Mouse (Mus musculus) hindbrain, postnatal 0 days (tissue): ENCODE data around the gene Fgf14. TPM values are rescaled to one million over a fixed set of nuclear protein-coding genes. Genes with fewer than 3 reads are reported as not detected.
"Not testable (repeated sequence)": the region's sequence is repeated elsewhere in the genome, so short reads cannot be mapped to it uniquely, and the experiment has no call there.

Experiments
- ATAC-seq: fragments of 200-750 bp; cut with Nextera tagmentation; 2 replicates; pipeline ENCODE4 v1.8.0; 2017; ENCODE audit warnings: mild to moderate bottlenecking, moderate TSS enrichment, moderate library complexity
- DNase-seq: peaks from one replicate; pipeline ENCODE4 v3.0.0-alpha.2; 2015; ENCODE audit warnings: low spot score
- H3K27ac ChIP-seq: fragments of 300-500 bp; sonication (generic); 2 replicates; pipeline ENCODE4 v1.5.1; 2014; ENCODE audit warnings: mild to moderate bottlenecking
- H3K27me3 ChIP-seq: fragments of 300-500 bp; sonication (generic); 2 replicates; pipeline ENCODE4 v1.6.1; 2014; ENCODE audit warnings: low read length, mixed read lengths; ENCODE audit not compliant: insufficient read depth
- H3K36me3 ChIP-seq: fragments of 300-500 bp; sonication (generic); 2 replicates; pipeline ENCODE4 v1.6.1; 2014; ENCODE audit warnings: low read length, mixed read lengths; ENCODE audit not compliant: insufficient read depth
- H3K4me1 ChIP-seq: fragments of 300-500 bp; sonication (generic); 2 replicates; pipeline ENCODE4 v1.6.1; 2014; ENCODE audit warnings: antibody characterized with exemption, low read length, mixed read lengths; ENCODE audit not compliant: insufficient read depth
- H3K4me2 ChIP-seq: fragments of 300-500 bp; sonication (generic); 2 replicates; pipeline ENCODE4 v1.6.1; 2014; ENCODE audit warnings: low read depth, mild to moderate bottlenecking, low read length, moderate library complexity, mixed read lengths
- H3K4me3 ChIP-seq: fragments of 300-500 bp; sonication (generic); 2 replicates; pipeline ENCODE4 v1.5.1; 2014; ENCODE audit warnings: low read length
- H3K9ac ChIP-seq: fragments of 300-500 bp; sonication (generic); replicated peaks from 2 replicates; pipeline ENCODE4 v1.6.1; 2014; ENCODE audit warnings: mild to moderate bottlenecking, low read length, moderate library complexity, mixed read lengths
- H3K9me3 ChIP-seq: fragments of 300-500 bp; sonication (generic); 2 replicates; pipeline ENCODE4 v1.6.1; 2016; ENCODE audit warnings: low read length, mixed read lengths
- CTCF ChIP-seq: IDR thresholded peaks from 2 replicates; pipeline ENCODE4 v1.5.1; 2016; ENCODE audit warnings: antibody characterized with exemption, control low read depth, low read depth
- WGBS: fragments of 180-500 bp; shearing (Covaris S2); extraction: QIAGEN DNeasy Blood & Tissue Kit; methylation state at CpG from one replicate; pipeline ENCODE4 v1.1.7; 2014; 5-methylcytosine and 5-hydroxymethylcytosine counted together
- polyA plus RNA-seq: library from polyadenylated mRNA; unstranded; fragments of >200 nt; fragmentation: Nextera tagmentation; extraction: Ambion mirVana; gene quantifications from 2 replicates; pipeline ENCODE4 v1.2.1, GENCODE M21; 2015
- total RNA-seq: library from RNA; depleted of rRNA; stranded (reverse); fragments of >200 nt; gene quantifications from 2 replicates; pipeline ENCODE4 v1.2.3, GENCODE M21; 2014

The Fgf14 gene
- total and polyA plus RNA-seq, 2 experiments from 2014 or later = 32.5 to 41.0 TPM

DNA sequence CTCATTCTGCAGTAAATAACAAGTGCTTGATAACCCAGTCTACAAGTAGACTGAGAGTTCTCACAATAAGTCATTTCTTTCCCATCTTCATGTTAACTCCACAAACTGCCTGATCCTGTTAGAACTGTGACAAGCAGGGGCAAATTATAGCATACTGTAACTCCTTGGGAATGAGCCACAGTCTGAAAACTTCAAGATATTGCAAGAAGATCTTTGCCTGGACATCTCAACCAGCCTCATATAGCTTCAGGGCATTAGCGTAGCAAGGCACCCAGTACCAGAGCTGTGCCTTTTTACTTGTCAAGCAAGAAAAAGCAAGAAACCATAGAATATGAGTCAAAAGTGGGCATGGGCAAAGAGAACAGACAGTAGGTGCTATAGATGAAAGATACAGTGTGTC lies 188.0 kb downstream of the Fgf14 start:
- Histone ChIP-seq H3K27ac (no peak overlapping the region), H3K9ac (no peak overlapping the region), H3K4me3 (no peak overlapping the region), H3K27me3 (no peaks in the 10 kb centered on the region), H3K36me3 (no peaks in the 10 kb centered on the region), H3K9me3 (no peaks in the 10 kb centered on the region), H3K4me2 (no peak overlapping the region), H3K4me1 (no peaks in the 10 kb centered on the region)
- ATAC-seq (no peak), DNase-seq (no peak)
- 94% methylated on average over 1 of the region's 1 CpGs for WGBS
- no peak for TF ChIP-seq CTCF

DNA sequence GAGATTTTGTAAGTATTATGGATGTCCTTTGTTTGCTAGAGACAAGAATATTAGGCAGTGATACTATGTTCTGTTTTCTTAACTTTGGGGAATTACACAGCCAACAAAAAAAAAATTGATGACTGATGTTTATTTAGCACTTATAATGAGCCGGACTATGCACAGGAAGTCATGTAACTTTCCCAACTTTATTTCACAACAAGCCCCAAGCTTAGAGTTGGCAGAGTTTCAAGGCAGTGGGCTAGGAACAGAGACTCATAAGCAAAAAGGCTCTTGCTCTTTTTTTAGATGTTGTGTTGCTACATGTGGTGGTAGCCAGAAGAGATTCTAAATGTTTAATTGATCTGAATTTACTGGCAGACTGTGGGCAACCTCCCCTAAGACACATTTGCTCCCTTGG lies 191.7 kb downstream of the Fgf14 start:
- Histone ChIP-seq H3K4me3 (no peak overlapping the region), H3K27ac (no peak overlapping the region), H3K9ac (no peak overlapping the region), H3K36me3 (no peaks in the 10 kb centered on the region), H3K4me2 (no peak overlapping the region), H3K4me1 (no peaks in the 10 kb centered on the region), H3K9me3 (no peaks in the 10 kb centered on the region), H3K27me3 (no peaks in the 10 kb centered on the region)
- WGBS = 84% methylated on average over 1 of the region's 1 CpGs
- ATAC-seq (no peak), DNase-seq (no peak)
- TF ChIP-seq CTCF = no peak

DNA sequence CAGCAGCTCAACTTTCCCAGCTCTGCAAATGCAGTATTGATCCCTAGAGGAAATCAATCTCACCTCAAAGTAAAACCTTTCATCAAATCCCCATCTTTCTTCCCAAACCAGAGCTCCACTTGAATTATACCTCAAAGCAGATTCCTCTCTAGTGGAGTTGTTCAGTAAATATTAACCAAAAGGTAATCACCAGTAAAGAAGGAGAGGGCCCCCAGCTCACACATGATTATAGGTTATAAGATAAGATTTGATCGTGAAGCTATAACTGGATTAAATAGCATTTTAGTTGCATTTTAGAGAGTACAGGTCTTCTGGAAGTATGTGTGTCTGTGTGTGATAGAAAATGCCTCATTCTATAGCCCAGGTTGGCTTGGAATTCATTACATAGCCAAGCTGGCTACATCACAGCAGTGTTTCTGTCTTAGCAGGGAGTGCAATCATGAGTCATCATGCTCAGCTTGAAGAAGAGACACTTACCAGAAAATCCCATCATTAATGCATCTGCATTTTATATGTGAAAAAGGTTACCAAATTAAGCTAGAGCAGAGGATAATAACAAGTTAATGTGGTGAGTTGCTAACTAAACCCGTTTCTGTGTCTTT lies 202.8 kb downstream of the Fgf14 start:
- no peaks in the 10 kb centered on the region for H3K4me1 ChIP-seq

DNA sequence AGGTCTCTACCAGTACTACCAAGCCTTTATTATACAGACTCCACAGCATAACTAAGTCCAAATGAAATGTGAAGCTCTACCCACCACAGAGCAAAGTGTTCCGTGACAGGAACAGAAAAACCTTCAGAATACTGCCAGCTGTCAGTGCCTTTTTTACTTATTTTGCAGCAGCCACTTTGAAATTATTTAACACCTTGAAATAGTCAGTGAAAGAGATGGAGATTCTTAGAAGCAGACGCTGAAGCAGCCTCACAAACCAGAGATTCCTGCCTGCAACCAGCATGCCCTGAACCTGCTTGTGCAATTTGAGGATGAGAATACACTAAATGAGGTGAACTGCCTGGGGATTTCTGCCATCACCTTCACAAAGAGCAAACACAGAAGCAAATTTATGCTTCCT lies 206.0 kb downstream of the Fgf14 start:
- H3K9me3 ChIP-seq = no peaks in the 10 kb centered on the region
- H3K4me1 ChIP-seq = no peaks in the 10 kb centered on the region
- 76% methylated on average over 2 of the region's 2 CpGs for WGBS
- no peak overlapping the region for H3K9ac ChIP-seq
- H3K4me3 ChIP-seq = no peak overlapping the region
- no peaks in the 10 kb centered on the region for H3K27me3 ChIP-seq
- TF ChIP-seq CTCF = no peak
- no peak overlapping the region for H3K4me2 ChIP-seq
- no peaks in the 10 kb centered on the region for H3K36me3 ChIP-seq
- H3K27ac ChIP-seq = no peak overlapping the region
- DNase-seq (no peak), ATAC-seq (no peak)

More for the DNA sequence above, 202.8 kb downstream of the Fgf14 start:
- no peak for TF ChIP-seq CTCF
- Histone ChIP-seq H3K4me2 (no peak overlapping the region), H3K9me3 (no peaks in the 10 kb centered on the region), H3K27me3 (no peaks in the 10 kb centered on the region), H3K4me3 (no peak overlapping the region), H3K27ac (no peak overlapping the region), H3K36me3 (no peaks in the 10 kb centered on the region), H3K9ac (no peak overlapping the region)
- ATAC-seq (no peak), DNase-seq (no peak)
- WGBS = 75% methylated on average over 2 of the region's 2 CpGs

DNA sequence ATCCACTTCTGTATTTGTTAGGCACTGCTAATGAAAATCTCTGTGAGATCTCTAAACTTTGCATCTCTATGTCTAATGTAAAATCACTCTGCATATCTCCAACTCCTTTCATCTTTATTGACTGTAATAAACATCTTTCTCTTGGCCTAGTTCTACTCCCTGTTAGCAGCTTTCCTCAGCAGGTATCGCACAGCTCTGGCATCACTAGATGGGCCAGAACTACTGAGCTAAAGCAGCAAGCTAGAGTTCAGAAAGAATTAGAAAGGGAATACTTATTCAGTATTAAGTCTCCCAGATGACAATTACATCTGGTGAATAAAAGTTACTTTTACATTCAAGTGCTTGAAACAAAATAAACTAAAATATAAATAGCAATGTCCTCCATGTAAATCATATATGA lies 221.8 kb downstream of the Fgf14 start:
- ATAC-seq (no peak), DNase-seq (no peak)
- WGBS = 94% methylated on average over 1 of the region's 1 CpGs
- Histone ChIP-seq H3K4me2 (no peak overlapping the region), H3K27me3 (no peaks in the 10 kb centered on the region), H3K9me3 (no peaks in the 10 kb centered on the region), H3K9ac (no peak overlapping the region), H3K36me3 (no peaks in the 10 kb centered on the region), H3K27ac (no peak overlapping the region), H3K4me1 (no peaks in the 10 kb centered on the region), H3K4me3 (no peak overlapping the region)
- no peak for TF ChIP-seq CTCF

DNA sequence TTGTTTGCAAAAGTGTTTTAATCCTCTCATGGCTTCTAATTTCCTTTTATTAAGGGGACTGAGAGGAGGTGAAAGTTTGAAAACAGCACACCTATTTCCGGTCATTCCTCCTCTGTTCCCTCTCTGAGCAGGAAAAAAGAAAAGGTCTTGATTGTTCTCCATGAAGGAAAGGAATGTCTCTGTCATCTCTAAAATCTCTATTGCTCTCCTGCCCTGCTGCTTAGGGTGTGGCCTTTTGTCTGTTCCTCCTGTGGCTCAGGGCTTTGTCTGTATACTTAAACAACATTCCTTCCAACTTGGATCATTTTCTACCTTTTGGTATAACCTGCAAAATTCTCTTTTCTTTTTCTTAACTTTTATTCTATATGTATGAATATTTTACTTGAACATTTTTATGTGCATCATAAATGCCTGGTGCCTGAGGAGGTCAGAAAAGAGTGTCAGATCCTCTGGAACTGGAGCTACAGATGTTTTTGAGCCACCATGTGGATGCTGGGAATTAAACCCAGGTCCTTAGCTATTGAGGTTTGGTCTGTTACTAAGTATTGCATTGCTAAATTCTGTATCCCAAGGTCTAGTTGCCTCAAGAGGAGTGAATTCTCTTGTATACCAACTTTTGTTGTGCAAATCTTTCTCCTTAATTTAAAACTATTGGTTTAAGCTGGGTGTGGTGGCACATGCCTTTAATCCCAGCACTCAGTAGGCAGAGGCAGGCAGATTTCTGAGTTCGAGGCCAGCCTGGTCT lies 230.7 kb downstream of the Fgf14 start:
- H3K27me3 ChIP-seq = no peaks in the 10 kb centered on the region
- H3K36me3 ChIP-seq = no peaks in the 10 kb centered on the region
- DNase-seq (no peak), ATAC-seq (no peak)
- WGBS = 77% methylated on average over 2 of the region's 2 CpGs
- no peak overlapping the region for H3K9ac ChIP-seq
- no peaks in the 10 kb centered on the region for H3K4me1 ChIP-seq
- no peak for TF ChIP-seq CTCF
- H3K4me3 ChIP-seq = no peak overlapping the region
- H3K9me3 ChIP-seq = no peaks in the 10 kb centered on the region
- no peak overlapping the region for H3K27ac ChIP-seq
- H3K4me2 ChIP-seq = no peak overlapping the region

DNA sequence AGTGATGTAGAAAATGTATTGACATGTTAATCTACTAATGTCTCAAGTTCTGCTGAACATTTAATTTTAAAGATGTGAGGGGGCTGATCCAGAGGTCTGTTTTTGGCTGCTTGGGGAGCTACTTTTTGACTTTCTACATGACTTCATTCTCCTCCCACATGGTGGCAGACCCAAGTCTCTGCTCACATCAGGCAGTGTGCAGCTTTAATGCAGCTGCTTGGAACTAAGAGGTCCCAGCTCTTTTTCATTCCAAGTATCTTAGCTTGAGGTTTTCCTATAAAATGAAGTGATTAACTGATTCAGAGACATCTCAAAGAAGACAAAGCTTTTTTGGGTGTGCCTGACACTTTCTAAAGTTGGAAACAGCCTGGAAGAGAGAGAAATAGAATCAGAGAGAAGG lies 232.1 kb downstream of the Fgf14 start:
- ATAC-seq (no peak), DNase-seq (no peak)
- Histone ChIP-seq H3K36me3 (no peaks in the 10 kb centered on the region), H3K4me1 (no peaks in the 10 kb centered on the region), H3K9me3 (no peaks in the 10 kb centered on the region), H3K27me3 (no peaks in the 10 kb centered on the region), H3K27ac (no peak overlapping the region), H3K4me3 (no peak overlapping the region), H3K9ac (no peak overlapping the region), H3K4me2 (no peak overlapping the region)
- no peak for TF ChIP-seq CTCF

DNA sequence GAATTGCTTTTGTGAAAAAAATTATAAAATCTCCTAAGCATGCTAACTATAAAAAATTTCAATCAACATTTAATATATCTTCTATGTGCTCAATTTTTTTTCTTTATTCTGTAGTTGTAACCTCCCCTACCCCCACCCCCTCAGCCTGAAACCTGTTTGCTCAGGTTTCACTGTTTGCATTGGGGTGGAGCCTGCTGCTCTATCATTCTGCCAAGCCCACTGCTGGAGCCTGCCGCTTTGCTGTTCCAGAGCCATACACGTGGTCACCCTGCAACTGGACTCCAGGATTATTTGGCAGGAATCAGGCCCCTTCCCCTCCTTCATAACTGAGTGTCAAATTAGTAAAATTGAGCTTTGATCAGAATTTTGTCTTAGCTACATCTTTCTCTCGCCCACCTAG lies 237.6 kb downstream of the Fgf14 start:
- ATAC-seq, H3K36me3 ChIP-seq, H3K4me3 ChIP-seq, H3K4me1 ChIP-seq, H3K27ac ChIP-seq, H3K27me3 ChIP-seq, H3K4me2 ChIP-seq, H3K9ac ChIP-seq, DNase-seq, H3K9me3 ChIP-seq: not testable (repeated sequence)
- 35% methylated on average over 3 of the region's 3 CpGs for WGBS
